Mouse (Mus musculus) gastrocnemius, adult 8-10 months (tissue): ENCODE results near the gene Map1s. TPM values are rescaled to one million over a fixed set of nuclear protein-coding genes. Genes with fewer than 3 reads are reported as not detected.

Experiments used
- DNase-seq, 2 experiments: peaks; one replicate each; pipeline ENCODE4 v3.0.0; 2022; ENCODE audit warnings: low spot score in 2 of 2
- total RNA-seq, 4 experiments: library from RNA; stranded (reverse); gene quantifications; 2 replicates each; pipeline ENCODE4 v1.2.4; 2022

The Map1s gene
- total RNA-seq, result 10 to 100 TPM in 3 of 4 experiments, 1 to 10 TPM in 1; 9.2 to 15.9 (median 13.7) TPM

GRCm38 (mm10) chr8:70905831-70906736 lies at the start of gene Map1s:
Gene Map1s (plus strand): TSS chr8:70905932.
- DNase-seq, result peak; percentile 30 to 45

- no peak for DNase-seq
Observed at GRCm38 (mm10) chr8:70856028-70856427, 49.7 kb upstream of the Map1s start.

GRCm38 (mm10) chr8:70856541-70857197 lies 49.1 kb upstream of the Map1s start:
- peak; percentile 69 to 76 for DNase-seq

GRCm38 (mm10) chr8:70857516-70857915 lies 48.2 kb upstream of the Map1s start:
- no peak for DNase-seq

GRCm38 (mm10) chr8:70862824-70863641 lies 42.7 kb upstream of the Map1s start, which contains the start of gene Kcnn1:
Gene Kcnn1 (minus strand): TSS chr8:70863258.
- DNase-seq, result no peak

- DNase-seq, result no peak
Observed at GRCm38 (mm10) chr8:70863956-70864711, 41.6 kb upstream of the Map1s start.

GRCm38 (mm10) chr8:70864712-70865221 lies 41.0 kb upstream of the Map1s start:
- no peak for DNase-seq

- DNase-seq, result peak; percentile 95 to 98
Observed at GRCm38 (mm10) chr8:70865350-70866000, 40.3 kb upstream of the Map1s start.

GRCm38 (mm10) chr8:70866001-70866520 lies 39.7 kb upstream of the Map1s start:
- DNase-seq, result no peak

- no peak for DNase-seq
Observed at GRCm38 (mm10) chr8:70866566-70866965, 39.2 kb upstream of the Map1s start.

GRCm38 (mm10) chr8:70868559-70869198 lies 37.1 kb upstream of the Map1s start:
- DNase-seq, result no peak

GRCm38 (mm10) chr8:70869199-70869571 lies 36.5 kb upstream of the Map1s start:
- DNase-seq, result no peak

GRCm38 (mm10) chr8:70869601-70870041 lies 36.1 kb upstream of the Map1s start:
- DNase-seq, result peak; percentile 51 to 72

- DNase-seq, result no peak
Observed at GRCm38 (mm10) chr8:70871195-70871807, 34.4 kb upstream of the Map1s start.

GRCm38 (mm10) chr8:70872643-70873363 lies 32.9 kb upstream of the Map1s start:
- DNase-seq, result no peak

- DNase-seq, result peak; percentile 91 to 93
Observed at GRCm38 (mm10) chr8:70873364-70873985, 32.3 kb upstream of the Map1s start, which contains the start of gene Ccdc124. Gene Ccdc124 (minus strand): TSS chr8:70873935.

- no peak for DNase-seq
Observed at GRCm38 (mm10) chr8:70874441-70874840, 31.3 kb upstream of the Map1s start.

GRCm38 (mm10) chr8:70876382-70876781 lies 29.4 kb upstream of the Map1s start:
- DNase-seq, result no peak
